Mouse (Mus musculus) kidney, adult 2 months (tissue): ENCODE results near the gene Otud7a.

ENCODE experiments used
- CTCF ChIP-seq: fragments of 200-500 bp; conservative IDR thresholded peaks from 2 replicates; pipeline ENCODE4 v1.5.1; 2011; ENCODE audit warnings: low read depth, mild to moderate bottlenecking, control low read depth, low read length, moderate library complexity, mixed read lengths; ENCODE audit not compliant: insufficient read depth, insufficient read length
- POLR2A ChIP-seq: fragments of 200-500 bp; IDR thresholded peaks from one replicate; pipeline ENCODE4 v1.6.1; 2011; ENCODE audit warnings: low read depth, low read length, control low read depth

- TF ChIP-seq POLR2A (no peak), CTCF (no peak)
Observed at GRCm38 (mm10) chr7:63757136-63757677, 312.7 kb downstream of the Otud7a start.
